Mouse (Mus musculus) liver, postnatal 0 days (tissue): Measurements from ENCODE around the gene Jpt1.

Experiments used
- CTCF ChIP-seq: sonication (generic); IDR thresholded peaks from 2 replicates; pipeline ENCODE4 v1.5.1; 2016; ENCODE audit warnings: antibody characterized with exemption, low read depth
- EP300 ChIP-seq: IDR thresholded peaks from 2 replicates; pipeline ENCODE4 v1.6.1; 2016; ENCODE audit warnings: antibody characterized with exemption, low read depth, mild to moderate bottlenecking

GRCm38 (mm10) chr11:115515021-115515420, 834 bp upstream of the Jpt1 start:
- TF ChIP-seq CTCF (no peak), EP300 (no peak)
